Mouse (Mus musculus) embryonic facial prominence, embryonic 12.5 days (tissue): ENCODE data around the gene Olfr497. TPM values are rescaled to one million over a fixed set of nuclear protein-coding genes. Genes with fewer than 3 reads are reported as not detected.

Experiments used
- ATAC-seq: fragments of 200-750 bp; cut with Nextera tagmentation; 2 replicates; pipeline ENCODE4 v1.8.0; 2017; ENCODE audit not compliant: insufficient number of reproducible peaks, insufficient read depth, low FRiP score, low TSS enrichment
- H3K27ac ChIP-seq: fragments of 300-500 bp; sonication (generic); 2 replicates; pipeline ENCODE4 v1.5.1; 2016; ENCODE audit warnings: mild to moderate bottlenecking
- H3K27me3 ChIP-seq: fragments of 300-500 bp; sonication (generic); 2 replicates; pipeline ENCODE4 v1.6.1; 2016; ENCODE audit warnings: mild to moderate bottlenecking, moderate library complexity
- H3K36me3 ChIP-seq: fragments of 300-500 bp; sonication (generic); 2 replicates; pipeline ENCODE4 v1.6.1; 2016; ENCODE audit warnings: mild to moderate bottlenecking
- H3K4me1 ChIP-seq: fragments of 300-500 bp; sonication (generic); 2 replicates; pipeline ENCODE4 v1.6.1; 2016
- H3K4me2 ChIP-seq: fragments of 300-500 bp; sonication (generic); replicated peaks from 2 replicates; pipeline ENCODE4 v1.6.1; 2016; ENCODE audit warnings: mild to moderate bottlenecking, moderate library complexity
- H3K4me3 ChIP-seq: fragments of 300-500 bp; sonication (generic); 2 replicates; pipeline ENCODE4 v1.5.1; 2016; ENCODE audit warnings: mild to moderate bottlenecking
- H3K9ac ChIP-seq: fragments of 300-500 bp; sonication (generic); 2 replicates; pipeline ENCODE4 v1.6.1; 2016; ENCODE audit warnings: mild to moderate bottlenecking, moderate library complexity
- H3K9me3 ChIP-seq: fragments of 300-500 bp; sonication (generic); 2 replicates; pipeline ENCODE4 v1.6.1; 2016; ENCODE audit warnings: mild to moderate bottlenecking, moderate library complexity
- WGBS: fragments of 180-500 bp; shearing (Covaris S2); methylation state at CpG from one replicate; pipeline ENCODE4 v1.1.7; 2016; 5-methylcytosine and 5-hydroxymethylcytosine counted together
- polyA plus RNA-seq: library from polyadenylated mRNA; unstranded; fragments of >200 nt; fragmentation: Nextera tagmentation; extraction: Ambion mirVana; gene quantifications from 2 replicates; pipeline ENCODE4 v1.2.1, GENCODE M21; 2016

Olfr497 gene
- polyA plus RNA-seq = not detected in 2 replicates

DNA sequence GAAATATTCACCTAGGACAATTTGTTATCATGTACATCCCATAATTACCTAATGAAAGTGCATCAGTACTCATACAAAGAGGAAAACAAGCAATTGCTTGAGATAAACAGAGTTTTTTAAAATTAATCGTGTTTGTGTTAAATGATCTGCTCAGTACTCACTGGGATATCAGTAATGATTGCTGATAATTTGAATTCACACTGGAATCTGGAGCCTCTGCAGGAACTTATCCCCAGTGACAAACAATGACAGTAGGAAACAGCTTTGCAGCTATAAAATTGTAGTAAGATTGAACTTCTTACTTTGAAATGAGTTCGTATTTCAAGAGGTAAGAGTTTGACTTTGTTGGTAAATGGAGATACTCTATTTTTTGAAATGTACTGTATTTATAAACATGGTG lies at the start of gene Olfr497:
Gene Olfr497 (plus strand): TSS at position 301 of the 400 bp plus-strand sequence.
- no peak for ATAC-seq
- no peak within 1 kb of the TSS for H3K9ac ChIP-seq
- H3K4me2 ChIP-seq = no peak within 1 kb of the TSS
- H3K4me3 ChIP-seq = no peak within 1 kb of the TSS
- WGBS = 83% methylated on average over 2 of the region's 2 CpGs
- no peaks in the 10 kb centered on the region for H3K27me3 ChIP-seq
- no peaks in the 10 kb centered on the region for H3K4me1 ChIP-seq
- H3K9me3 ChIP-seq = no peaks in the 10 kb centered on the region
- H3K27ac ChIP-seq = no peak within 1 kb of the TSS
- no peaks in the 10 kb centered on the region for H3K36me3 ChIP-seq

DNA sequence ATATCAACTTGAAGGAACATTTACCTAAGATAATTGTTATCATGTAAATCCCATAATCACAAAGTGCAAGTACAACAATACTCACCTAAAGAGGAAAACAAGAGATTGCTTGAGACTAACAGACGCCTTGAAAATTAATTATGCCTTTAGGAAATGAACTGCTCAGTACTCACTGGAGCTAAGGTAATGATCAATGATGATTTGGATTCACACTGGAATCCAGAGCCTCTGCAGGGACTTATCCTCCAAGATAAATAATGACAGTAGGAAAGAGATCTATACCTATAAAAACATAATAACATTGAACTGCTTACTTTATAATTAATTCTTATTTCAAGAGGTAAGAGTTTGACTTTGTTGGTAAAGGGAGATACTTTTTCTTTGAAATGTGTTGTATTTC lies 27.4 kb upstream of the Olfr497 start, which contains the start of gene Olfr495:
Gene Olfr495 (plus strand): TSS at position 301 of the 400 bp plus-strand sequence.
- 61% methylated on average over 1 of the region's 1 CpGs for WGBS
- H3K9ac ChIP-seq = no peak within 1 kb of the TSS
- no peaks in the 10 kb centered on the region for H3K27me3 ChIP-seq
- H3K9me3 ChIP-seq = no peaks in the 10 kb centered on the region
- no peak for ATAC-seq
- no peak within 1 kb of the TSS for H3K4me2 ChIP-seq
- H3K4me1 ChIP-seq = no peaks in the 10 kb centered on the region
- no peaks in the 10 kb centered on the region for H3K36me3 ChIP-seq
- no peak within 1 kb of the TSS for H3K4me3 ChIP-seq
- no peak within 1 kb of the TSS for H3K27ac ChIP-seq

DNA sequence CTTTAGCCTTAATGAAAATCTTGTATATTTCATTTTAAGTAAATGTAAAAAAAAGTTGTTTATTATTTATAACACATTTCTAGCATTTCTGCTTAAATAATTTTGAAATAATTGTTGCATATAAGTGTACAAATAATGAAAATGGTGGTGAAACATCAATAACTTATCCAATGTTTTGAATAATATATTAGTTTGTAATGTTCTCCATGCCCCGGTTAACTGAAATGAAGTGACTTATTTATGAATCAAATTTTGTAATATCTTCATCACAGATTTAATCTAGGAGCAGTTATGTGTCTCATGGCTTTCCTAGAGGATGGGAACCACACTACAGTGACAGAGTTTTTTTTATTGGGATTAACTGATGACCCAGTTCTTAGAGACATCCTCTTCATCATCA lies 44.8 kb downstream of the Olfr497 start, which contains the start of gene Olfr498:
Gene Olfr498 (plus strand): TSS at position 301 of the 400 bp plus-strand sequence.
- Histone ChIP-seq H3K36me3 (no peaks in the 10 kb centered on the region), H3K4me1 (no peaks in the 10 kb centered on the region), H3K4me3 (no peak within 1 kb of the TSS), H3K27me3 (no peaks in the 10 kb centered on the region), H3K4me2 (no peak within 1 kb of the TSS), H3K27ac (no peak within 1 kb of the TSS), H3K9me3 (no peaks in the 10 kb centered on the region), H3K9ac (no peak within 1 kb of the TSS)
- no peak for ATAC-seq
- 82% methylated on average over 1 of the region's 1 CpGs for WGBS

Other genes starting within 250 kb of the Olfr497 start
- gene Olfr486, start 247.7 kb upstream of the Olfr497 start, polyA plus RNA-seq = not detected in 2 replicates
- gene Olfr487, start 205.8 kb upstream of the Olfr497 start, polyA plus RNA-seq = not detected in 2 replicates
- not detected in 2 replicates for gene Olfr488, start 162.1 kb upstream of the Olfr497 start, polyA plus RNA-seq
- not detected in 2 replicates for gene Olfr490, start 131.5 kb upstream of the Olfr497 start, polyA plus RNA-seq
- gene Olfr491, start 107.0 kb upstream of the Olfr497 start, polyA plus RNA-seq = not detected in 2 replicates
- not detected in 2 replicates for gene Olfr492, start 96.7 kb upstream of the Olfr497 start, polyA plus RNA-seq
- not detected in 2 replicates for gene Olfr493, start 73.4 kb upstream of the Olfr497 start, polyA plus RNA-seq
- not detected in 2 replicates for gene Olfr494, start 55.1 kb upstream of the Olfr497 start, polyA plus RNA-seq
- gene Olfr495, start 27.3 kb upstream of the Olfr497 start, polyA plus RNA-seq = not detected in 2 replicates
- not detected in 2 replicates for gene Olfr498, start 44.9 kb downstream of the Olfr497 start, polyA plus RNA-seq
- gene Olfr502, start 104.6 kb downstream of the Olfr497 start, polyA plus RNA-seq = not detected in 2 replicates
- not detected in 2 replicates for gene Olfr503, start 124.1 kb downstream of the Olfr497 start, polyA plus RNA-seq
- gene Olfr504, start 145.4 kb downstream of the Olfr497 start, polyA plus RNA-seq = not detected in 2 replicates
- gene Olfr506, start 190.4 kb downstream of the Olfr497 start, polyA plus RNA-seq = not detected in 2 replicates
- gene Olfr507, start 201.4 kb downstream of the Olfr497 start, polyA plus RNA-seq = not detected in 2 replicates
- gene Olfr508, start 209.6 kb downstream of the Olfr497 start, polyA plus RNA-seq = not detected in 2 replicates
- gene Olfr509, start 231.5 kb downstream of the Olfr497 start, polyA plus RNA-seq = 0.10 TPM in 1 of 2 replicates, not detected in the other
- gene Olfr510, start 246.0 kb downstream of the Olfr497 start, polyA plus RNA-seq = not detected in 2 replicates